Mouse (Mus musculus) cerebellum, postnatal 10 days (tissue): ENCODE data around the gene Abtb2.
A peak's percentile ranks its signal among the peaks of the same experiment; 100 is the strongest.

Experiments
- DNase-seq, 2 experiments: peaks; one replicate each; pipeline ENCODE4 v3.0.0; 2021; ENCODE audit warnings: mixed read lengths in 2 of 2

Abtb2 gene

GRCm38 (mm10) chr2:103692810-103693209 lies 126.7 kb downstream of the Abtb2 start:
- DNase-seq = no peak

- no peak for DNase-seq
Observed at GRCm38 (mm10) chr2:103694777-103695563, 128.9 kb downstream of the Abtb2 start.

- peak in 1 of 2 experiments; percentile 52 for DNase-seq
Observed at GRCm38 (mm10) chr2:103696177-103696576, 130.1 kb downstream of the Abtb2 start.

- peak in 1 of 2 experiments; percentile 34 for DNase-seq
Observed at GRCm38 (mm10) chr2:103700514-103700913, 134.4 kb downstream of the Abtb2 start.

- DNase-seq = no peak
Observed at GRCm38 (mm10) chr2:103703336-103703735, 137.2 kb downstream of the Abtb2 start.

GRCm38 (mm10) chr2:103703865-103704264 lies 137.8 kb downstream of the Abtb2 start:
- DNase-seq = no peak

GRCm38 (mm10) chr2:103705826-103706225 lies 139.7 kb downstream of the Abtb2 start:
- DNase-seq = peak; percentile 59 to 64

- peak; percentile 85 to 88 for DNase-seq
Observed at GRCm38 (mm10) chr2:103706226-103706625, 140.1 kb downstream of the Abtb2 start.

- peak in 1 of 2 experiments; percentile 37 for DNase-seq
Observed at GRCm38 (mm10) chr2:103707056-103707776, 141.1 kb downstream of the Abtb2 start.

- peak in 1 of 2 experiments; percentile 39 for DNase-seq
Observed at GRCm38 (mm10) chr2:103710849-103711248, 144.7 kb downstream of the Abtb2 start.

GRCm38 (mm10) chr2:103713831-103714230 lies 147.7 kb downstream of the Abtb2 start:
- DNase-seq = no peak

- DNase-seq = peak; percentile 63 to 76
Observed at GRCm38 (mm10) chr2:103714412-103714811, 148.3 kb downstream of the Abtb2 start.

- peak; percentile 88 to 91 for DNase-seq
Observed at GRCm38 (mm10) chr2:103718594-103719291, 152.6 kb downstream of the Abtb2 start.

- no peak for DNase-seq
Observed at GRCm38 (mm10) chr2:103719292-103719646, 153.2 kb downstream of the Abtb2 start.

- DNase-seq = no peak
Observed at GRCm38 (mm10) chr2:103724521-103724920, 158.4 kb downstream of the Abtb2 start.

- no peak for DNase-seq
Observed at GRCm38 (mm10) chr2:103728027-103728540, 162.0 kb downstream of the Abtb2 start.

GRCm38 (mm10) chr2:103730999-103731398 lies 164.9 kb downstream of the Abtb2 start:
- DNase-seq = peak; percentile 59 to 68

GRCm38 (mm10) chr2:103731423-103731822 lies 165.3 kb downstream of the Abtb2 start:
- DNase-seq = peak; percentile 52 to 64

- DNase-seq = no peak
Observed at GRCm38 (mm10) chr2:103742821-103743220, 176.7 kb downstream of the Abtb2 start.

GRCm38 (mm10) chr2:103743536-103743935 lies 177.4 kb downstream of the Abtb2 start:
- no peak for DNase-seq

- peak; percentile 83 to 87 for DNase-seq
Observed at GRCm38 (mm10) chr2:103743988-103744387, 177.9 kb downstream of the Abtb2 start.

- peak; percentile 63 to 68 for DNase-seq
Observed at GRCm38 (mm10) chr2:103745481-103745880, 179.4 kb downstream of the Abtb2 start.

GRCm38 (mm10) chr2:103746096-103746495 lies 180.0 kb downstream of the Abtb2 start:
- DNase-seq = no peak
